Mouse (Mus musculus): Measurements from ENCODE around the gene Ube2ql1.

Gene Ube2ql1

DNA sequence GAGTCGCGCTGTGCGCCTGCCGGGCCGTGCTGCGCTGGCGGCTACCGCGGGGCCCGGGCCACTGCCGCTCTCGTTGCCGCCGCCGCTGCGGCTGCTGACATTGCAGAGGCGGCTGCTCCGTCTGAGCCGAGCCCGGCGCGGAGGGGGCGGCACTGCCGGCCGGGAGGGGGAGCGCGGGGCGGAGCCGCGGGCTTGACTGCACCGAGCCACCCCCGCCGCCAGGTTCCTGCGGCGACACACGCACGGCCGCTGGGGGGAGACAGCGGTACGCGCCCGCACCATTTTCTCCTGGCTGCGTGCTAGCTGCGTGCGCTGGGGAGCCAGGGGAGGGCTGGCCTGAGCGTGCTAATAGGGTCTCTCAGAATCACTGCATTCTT is at the start of gene Ube2ql1:
Gene Ube2ql1 (minus strand): TSS at position 131 of the 377 bp plus-strand sequence.
- DNase-seq (ENCODE audit: low spot score in 2 of 2): peak; percentile 52 to 74

DNA sequence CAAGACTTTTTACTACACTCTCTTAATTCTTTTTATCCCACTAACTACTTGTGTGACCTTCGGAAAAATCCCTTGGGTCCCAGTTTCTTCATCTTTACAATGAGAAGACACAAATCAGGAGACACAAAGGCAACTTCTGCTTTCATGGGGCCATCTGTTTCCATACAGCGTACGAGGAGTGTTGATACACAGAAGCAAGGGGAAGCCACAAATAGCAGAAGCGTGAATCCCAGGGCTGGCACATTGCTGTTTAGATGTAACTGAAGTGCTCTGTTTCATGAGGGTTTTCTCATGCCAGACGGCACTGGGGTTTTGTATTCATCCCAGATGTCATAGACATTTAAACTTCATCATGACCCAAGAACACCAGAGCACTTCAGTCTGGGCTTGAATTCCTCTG is 49.0 kb upstream of the Ube2ql1 start:
- no peak for DNase-seq (ENCODE audit: low spot score in 2 of 2)

DNA sequence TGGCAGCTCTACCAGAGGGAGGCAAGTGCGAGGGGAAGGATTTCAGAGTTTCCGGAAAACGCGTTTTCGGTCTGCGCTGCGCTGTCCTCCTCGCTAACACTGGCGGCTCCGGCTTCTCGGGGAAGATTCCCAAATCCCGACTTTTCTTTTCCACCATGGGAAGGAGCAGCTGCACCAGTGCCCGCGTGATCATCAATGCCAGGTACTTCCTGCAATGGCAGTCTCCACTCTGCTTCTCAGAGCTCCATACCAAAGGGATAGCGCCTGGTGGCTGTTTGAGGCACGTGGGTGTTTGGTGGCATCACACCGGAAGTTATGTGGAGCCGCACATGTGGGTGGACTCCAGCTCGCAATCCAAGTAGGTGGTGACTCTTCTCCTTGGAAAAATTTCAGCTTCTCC is 38.5 kb upstream of the Ube2ql1 start:
- no peak for DNase-seq (ENCODE audit: low spot score in 2 of 2)

DNA sequence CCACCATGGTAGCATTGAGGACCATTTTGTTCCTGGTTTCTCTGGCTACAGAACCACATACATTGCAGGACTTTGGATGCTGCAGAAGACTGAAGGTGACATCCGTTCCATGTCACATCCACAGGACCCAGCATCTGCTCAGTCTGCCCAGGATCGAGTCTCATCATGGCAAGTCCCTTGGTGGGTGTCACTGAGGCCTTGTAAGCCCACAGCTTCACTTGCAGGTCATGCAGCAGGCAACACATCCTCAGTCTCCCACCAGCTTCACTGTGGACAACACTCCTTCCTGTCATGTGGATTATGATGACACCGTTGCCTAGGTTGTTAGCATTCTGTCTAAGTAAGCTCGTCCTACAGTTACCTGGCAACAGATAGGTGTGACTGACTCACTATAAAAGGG is 32.7 kb upstream of the Ube2ql1 start:
- no peak for DNase-seq (ENCODE audit: low spot score in 2 of 2)

DNA sequence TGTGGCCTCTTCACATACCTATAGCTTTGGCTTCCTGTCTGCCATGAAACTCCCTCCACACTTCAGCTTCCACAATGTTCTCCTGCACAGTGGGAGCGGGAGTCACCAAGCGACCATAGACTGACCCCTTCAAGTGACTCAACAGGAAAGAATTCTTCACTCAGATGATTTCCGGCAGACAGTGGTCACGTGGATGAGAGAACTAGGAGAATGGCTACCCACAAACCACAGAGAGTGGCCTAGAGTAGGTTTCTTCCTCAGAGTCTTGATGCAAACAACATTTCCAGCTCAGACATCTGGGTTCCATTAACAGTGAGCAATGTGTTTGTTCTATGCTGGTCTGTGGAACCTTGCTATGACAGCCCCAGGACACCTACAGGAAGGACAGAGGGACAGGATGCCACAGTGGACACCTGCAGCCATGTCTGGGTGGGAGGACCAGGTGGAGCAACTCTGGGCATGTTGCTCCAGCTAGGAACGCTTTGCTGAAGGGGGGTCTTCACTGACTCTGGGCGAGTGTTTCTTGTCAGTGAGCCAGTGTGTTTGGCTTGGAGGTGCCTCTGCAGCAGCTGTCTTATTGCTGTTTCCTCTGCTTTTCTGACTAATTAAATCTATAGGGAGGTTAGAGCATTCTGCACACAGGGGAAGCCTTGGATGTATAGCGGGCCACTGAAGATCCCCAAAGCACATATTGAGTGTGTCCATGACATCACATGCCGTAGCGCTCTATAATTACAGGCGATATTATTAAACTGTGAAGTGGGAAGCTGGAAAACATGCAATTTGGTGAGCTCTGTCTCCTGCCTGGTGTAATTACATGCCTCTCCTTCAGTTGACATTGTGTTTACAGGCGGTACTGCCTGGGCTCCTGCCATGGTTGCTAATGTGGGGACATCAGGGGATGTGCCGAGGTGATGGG is 31.1 kb upstream of the Ube2ql1 start:
- DNase-seq (ENCODE audit: low spot score in 2 of 2): no peak

DNA sequence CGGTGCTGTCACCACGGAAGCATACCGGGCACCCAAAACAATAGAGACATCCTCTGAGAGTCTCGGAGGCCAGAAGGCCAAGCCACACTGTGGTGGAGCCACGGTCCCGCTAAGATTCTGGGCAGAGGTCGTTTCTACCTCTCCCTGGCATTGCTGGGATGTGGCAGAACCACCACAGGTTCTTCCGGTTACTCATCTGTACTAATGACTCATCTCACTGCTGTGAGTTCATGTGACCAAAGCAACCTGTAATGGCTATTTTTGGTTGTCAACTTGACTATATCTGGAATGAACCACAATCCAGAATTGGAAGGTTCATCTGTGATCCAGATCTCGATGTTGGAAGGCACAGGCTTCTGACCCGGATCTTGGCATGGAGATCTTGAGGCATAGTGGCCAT is 28.5 kb upstream of the Ube2ql1 start:
- no peak for DNase-seq (ENCODE audit: low spot score in 2 of 2)

DNA sequence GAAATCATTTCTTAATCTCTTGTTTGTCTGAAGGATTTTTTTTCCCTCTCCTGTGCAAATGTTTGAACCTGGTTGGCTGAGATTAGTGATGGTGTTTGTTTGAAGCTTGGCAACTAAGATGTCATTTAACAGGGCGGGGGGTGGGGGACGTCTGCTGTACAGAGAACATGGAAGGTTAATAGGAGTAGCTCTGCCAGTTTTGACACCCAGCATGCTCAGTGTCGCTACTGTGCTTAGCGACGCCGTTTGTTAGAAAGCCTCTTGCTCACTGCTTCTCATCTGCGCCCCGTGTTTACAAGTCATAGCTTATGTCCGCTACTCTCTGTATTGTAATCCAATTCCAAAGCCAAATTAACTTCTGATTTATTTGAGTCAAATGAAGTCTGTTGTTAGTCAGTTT is 25.0 kb upstream of the Ube2ql1 start:
- DNase-seq (ENCODE audit: low spot score in 2 of 2): no peak

DNA sequence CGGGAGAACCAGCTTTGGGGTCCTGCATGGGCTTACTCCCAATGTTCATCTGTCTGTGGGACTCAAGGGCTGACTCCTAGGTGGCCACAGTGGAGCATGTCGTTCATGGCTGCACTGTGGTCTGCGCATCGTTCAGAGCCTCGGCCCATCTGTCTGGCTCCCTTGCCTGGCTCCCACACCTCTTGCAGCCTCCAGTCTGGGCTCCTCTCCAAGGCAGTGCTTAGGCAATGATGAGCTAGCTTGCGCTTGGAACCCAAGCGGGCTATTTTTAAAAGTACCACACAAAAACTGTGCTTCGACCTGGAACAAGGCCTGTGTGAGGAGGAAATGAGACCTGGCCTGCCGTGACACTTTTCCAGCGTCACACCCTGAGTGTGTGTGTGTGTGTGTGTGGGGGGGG is 21.7 kb upstream of the Ube2ql1 start:
- no peak for DNase-seq (ENCODE audit: low spot score in 2 of 2)

DNA sequence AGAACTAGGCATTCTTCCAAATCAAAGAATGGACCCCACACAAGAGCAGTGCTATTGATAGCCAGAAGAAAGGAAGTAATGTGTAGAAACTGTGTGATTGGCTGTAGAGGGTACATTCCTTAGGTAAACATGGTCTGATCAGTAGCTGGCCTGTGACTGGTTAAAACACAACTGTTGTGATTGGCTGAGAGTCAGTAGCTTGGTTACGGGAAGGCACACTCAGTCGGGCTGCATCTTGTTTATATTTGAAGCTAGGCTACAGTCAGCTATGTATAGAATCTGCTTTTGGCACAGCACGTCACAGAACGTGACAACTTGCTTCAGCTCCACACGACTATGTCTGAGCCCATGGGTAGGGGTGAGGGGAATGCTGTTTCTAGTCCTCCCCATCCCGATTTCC is 19.3 kb upstream of the Ube2ql1 start:
- DNase-seq (ENCODE audit: low spot score in 2 of 2): no peak

DNA sequence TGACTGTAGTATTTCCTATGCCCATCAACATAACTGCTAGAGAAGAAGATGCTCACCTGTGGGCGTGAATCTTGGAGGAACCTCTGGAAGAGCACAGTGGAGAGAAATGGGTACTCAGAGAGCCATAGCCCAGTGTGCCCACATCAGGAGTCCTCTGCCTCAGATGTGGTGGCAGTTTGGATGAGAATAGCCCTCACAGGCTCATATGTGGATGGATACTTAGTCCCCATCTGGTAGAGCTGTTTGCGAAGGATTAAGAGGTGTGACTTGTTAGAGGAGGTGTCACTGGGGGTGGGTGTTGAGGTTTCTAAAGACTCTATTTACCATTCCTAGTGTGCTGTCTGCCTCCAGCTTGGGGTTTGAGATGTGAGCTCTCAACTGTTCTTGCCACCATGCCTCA is 13.2 kb upstream of the Ube2ql1 start:
- DNase-seq (ENCODE audit: low spot score in 2 of 2): no peak

DNA sequence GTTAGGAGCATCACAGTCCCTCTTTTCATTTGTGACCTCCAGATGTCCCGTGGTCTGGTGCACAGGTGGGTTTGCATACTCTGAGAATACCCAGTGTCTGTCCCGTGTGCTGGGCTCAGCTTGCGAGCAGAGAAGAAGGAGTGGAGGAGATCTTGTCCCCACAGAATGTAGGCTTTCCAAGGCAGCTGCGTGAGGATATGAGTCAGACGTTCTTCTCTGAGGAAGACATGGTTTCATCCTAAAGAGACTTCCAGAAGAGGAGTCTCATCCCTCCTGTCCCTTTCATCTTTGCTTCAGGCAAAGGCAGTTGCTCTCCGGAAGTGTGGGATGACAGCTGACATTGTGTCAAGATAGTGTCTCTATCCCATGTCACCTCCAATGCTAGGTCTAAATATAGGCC is 11.8 kb upstream of the Ube2ql1 start:
- DNase-seq (ENCODE audit: low spot score in 2 of 2): no peak

DNA sequence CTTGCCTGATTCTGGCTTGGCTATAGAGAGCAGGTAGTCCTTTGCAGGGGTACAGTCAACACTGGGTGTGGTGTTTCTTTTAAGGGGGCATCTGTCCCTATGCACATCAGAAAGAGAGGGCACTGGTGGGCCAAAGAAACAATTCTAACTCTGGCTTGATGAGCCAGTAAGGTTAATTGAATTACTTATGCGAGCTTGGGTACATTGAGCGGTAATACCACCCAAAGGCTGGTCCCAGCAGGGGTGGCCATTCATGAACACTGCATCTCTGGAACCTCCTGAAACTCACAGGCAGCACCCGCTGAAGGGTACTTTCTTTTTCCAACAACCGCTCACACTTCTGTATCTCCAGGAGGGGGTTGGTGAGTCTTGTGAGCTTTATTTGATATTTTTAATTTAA is 9.1 kb upstream of the Ube2ql1 start:
- no peak for DNase-seq (ENCODE audit: low spot score in 2 of 2)

DNA sequence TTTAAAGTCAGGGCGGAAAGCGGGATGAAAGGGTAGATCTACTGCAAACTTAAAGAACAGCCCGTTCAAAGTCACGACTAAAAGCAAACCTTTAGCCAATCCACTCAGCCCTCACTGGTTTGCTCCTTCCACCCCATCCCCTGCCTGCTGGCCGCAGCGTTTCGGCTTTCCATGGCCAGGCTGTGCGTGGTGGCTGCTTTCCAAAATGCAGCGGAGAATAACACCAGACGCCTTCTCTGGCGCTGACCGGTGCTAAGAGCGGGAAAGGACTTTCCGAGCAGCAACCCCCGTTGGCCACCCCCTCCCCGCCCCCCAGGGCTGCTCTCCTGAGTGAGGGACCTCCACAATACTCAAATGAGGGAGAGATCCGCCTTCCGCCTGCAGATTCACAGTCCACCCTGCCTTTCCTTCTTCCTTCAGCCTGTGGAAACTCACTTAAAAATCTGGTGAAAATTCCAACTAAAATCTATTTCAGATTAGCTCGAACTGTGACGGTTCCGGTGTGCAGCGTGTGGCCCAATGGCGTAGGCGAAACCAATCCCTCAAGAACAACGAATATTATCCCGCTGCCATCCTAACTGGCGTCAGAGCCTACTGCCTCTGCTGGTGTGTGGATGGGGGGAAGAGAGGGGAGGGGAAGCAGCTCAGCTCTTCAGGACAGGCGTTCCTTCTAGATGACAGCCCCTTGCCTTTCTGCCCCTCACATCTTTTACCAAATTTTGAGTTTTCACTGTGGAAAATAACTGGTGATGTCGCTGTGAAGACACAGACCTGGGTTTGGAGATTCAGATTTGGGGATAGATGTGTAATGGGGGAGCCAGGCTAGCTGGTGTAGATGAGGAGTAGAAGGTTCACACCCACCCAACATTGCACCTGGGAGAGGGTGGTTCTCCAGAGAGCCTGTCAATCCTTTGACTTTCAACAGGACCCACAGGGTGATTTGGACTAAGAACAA is 919 bp upstream of the Ube2ql1 start:
- DNase-seq (ENCODE audit: low spot score in 2 of 2): no peak

DNA sequence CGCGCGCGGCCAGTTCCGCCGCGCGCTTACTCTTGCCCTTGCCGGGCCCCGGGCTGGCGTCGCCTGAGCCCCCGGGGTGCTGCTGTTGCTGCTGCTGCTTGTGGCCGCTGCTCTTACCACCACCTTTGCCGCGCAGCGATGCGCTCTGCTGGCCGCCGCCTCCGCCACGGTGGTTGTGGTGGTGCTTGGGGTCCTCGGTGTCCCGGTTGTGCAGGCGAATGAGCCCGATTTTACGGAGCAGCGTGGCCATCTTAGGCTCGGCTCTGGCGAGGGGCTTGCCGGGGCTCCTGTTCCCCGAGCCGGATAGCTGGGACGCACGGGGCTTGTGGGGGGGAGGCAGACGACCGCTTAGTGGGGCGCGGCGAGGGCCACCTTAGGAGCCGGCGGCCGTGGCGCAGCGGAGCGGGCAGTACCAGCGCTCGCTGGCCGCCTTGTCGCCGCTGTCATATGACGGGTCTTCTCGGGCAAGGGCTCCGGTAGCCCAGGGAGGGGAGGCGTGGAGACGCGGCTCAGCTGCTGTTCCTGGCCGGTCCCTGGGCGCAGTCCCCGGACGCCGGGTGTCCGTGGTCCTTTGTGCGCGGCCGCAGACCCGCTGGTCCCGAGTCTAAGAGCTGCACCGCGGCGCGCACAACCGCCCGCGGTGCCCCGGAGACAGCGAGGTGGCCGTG is 464 bp downstream of the Ube2ql1 start:
- peak in 1 of 2 experiments; percentile 62 for DNase-seq (ENCODE audit: low spot score in 2 of 2)

DNA sequence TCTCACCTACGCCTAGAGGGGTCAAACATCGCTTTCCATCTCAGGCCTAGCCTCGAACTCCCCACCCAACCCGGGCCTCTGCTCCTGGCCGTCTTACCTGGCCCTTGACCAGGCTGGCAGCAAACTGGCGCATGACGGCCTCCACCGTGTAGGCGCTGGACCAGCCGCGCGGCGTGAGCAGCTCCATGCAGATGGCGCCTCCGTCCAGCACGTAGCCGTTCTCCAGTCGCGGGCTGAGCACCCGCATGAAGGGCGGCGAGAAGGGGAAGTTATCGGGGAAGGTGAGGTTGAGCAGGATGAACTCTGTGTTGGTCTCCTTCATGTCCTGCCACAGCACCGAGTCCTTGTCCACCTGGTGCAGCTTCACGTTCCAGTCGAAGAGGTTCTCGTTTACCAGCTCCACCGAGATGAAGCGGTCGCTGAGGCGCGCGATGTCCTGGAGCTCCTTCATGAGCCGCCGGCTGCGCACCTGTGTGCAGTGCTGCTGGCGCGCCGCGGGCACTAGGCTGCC is 1.2 kb downstream of the Ube2ql1 start:
- no peak for DNase-seq (ENCODE audit: low spot score in 2 of 2)

DNA sequence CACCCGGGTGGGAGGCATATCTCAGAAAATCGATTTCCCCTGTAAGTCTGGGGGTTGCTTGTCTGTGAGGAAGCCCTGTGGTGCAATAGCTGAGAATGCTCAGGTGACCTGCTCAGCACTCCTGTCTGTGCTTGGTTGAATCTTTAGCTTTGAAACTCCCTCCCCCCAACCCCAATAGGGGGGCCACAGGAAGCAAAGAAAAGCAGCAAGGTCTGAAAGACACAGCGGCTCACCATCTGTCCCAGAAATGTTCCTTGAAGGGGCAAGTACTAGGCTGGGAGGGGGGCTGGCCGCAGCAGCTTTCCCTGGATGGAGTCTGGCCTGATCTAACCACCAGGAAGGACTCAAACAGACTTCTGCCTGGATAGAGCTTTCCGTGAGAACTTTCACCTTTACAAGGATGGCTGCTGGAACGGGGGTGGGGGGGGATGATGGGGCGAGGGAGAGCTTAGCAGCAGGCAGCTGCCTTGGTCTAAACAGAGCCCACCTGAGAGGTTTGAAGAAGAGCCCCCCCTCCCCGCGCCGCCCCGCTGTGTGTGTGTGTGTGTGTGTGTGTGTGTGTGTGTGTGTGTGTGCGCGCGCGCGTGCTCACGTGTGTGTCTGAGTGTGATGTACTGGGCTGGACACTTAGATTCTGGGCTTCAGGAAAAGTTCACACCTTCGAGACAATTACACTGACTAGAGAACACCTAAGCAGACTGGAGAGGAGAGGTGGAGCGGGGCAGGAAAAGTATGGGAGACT is 2.1 kb downstream of the Ube2ql1 start:
- DNase-seq (ENCODE audit: low spot score in 2 of 2): no peak

DNA sequence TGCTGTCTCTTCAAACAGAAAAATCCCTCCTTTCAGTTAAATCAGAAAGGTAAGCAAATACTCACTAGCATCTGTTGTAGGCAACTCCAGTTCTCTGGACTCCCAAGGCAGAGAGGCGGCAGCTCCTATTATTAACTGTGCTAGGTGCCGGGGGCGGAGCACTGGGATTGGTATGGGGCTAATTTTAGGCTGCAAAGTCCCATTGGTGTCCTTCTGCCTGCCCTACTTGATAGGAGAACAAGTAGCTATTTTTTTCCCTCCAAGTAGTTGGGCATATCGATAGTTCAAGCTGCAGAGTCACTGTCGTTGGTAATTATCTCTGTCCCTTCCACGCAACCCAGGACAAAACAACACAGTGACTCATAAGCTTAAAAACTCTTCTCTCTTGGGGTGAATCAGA is 7.1 kb downstream of the Ube2ql1 start:
- DNase-seq (ENCODE audit: low spot score in 2 of 2): no peak

DNA sequence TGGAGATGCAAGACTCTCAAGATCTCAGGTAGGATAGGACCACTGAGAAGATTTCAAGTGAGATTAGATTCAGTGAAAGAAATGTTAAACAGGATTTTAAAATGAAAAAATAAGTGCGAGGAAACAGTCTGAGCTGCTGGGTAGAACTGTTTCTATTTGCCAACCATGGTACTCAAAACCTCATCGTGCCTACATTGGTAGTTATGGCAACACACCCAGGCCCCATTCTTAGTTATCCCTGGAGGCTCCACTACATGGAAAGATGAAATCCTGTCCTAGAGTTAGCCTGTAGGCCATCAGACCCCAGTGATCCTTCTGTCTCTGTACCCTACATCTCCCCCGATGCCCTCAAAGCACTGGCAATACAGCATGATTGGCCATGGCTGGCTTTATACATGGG is 14.3 kb downstream of the Ube2ql1 start:
- DNase-seq (ENCODE audit: low spot score in 2 of 2): no peak

DNA sequence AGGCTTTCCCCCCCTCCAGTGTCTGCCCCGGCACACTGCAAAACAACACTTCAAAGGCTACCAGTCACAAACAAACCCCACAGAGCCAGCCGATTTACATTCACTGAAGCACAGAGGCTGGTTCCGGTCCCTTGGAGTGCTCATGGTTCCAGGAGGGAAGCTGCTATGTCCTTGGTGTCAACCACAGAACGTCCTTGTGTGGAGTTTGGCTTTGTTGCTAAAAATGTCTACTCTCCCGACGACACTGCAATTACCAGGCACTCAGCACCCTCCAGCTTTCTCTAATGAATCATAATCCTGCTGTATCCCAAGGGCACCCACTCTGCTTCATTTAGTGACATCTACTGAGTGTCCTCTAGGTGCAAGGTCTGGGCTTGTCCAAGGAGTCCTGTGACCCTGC is 18.5 kb downstream of the Ube2ql1 start:
- DNase-seq (ENCODE audit: low spot score in 2 of 2): no peak

DNA sequence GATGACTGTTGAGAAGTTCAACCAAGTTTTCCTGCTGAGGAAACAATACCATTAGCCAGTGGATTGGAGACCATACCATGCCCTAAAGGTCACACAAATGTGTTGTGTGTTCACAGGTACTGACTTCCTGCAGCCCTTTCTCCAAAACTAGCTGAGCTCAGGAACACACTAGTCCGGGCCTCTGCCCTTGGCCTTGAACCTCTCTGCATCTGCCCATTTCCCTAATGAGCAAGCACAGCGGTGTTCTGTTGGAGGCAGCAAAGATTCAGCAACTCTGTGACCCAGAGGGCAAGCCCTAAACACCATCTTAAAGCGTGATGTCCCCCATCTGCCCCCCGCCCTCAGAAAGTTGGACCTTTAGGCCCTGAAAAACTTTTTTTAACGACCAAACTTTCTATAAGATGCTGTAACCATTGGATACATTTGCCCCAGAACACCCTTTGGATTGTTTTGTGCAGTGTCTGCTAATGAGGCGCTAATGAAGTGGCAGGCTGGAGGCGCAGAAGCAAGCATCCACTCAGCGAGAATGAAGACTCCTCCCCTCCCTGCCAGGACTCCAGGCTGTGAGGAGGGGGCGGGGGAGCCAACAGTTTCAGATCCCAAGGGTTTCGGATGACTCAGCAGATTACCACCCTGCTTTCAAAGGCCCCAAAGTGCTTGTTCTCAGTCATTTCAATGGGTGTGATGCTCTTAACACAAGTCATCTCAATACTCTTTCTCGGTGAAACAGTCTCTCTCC is 21.7 kb downstream of the Ube2ql1 start:
- DNase-seq (ENCODE audit: low spot score in 2 of 2): no peak

DNA sequence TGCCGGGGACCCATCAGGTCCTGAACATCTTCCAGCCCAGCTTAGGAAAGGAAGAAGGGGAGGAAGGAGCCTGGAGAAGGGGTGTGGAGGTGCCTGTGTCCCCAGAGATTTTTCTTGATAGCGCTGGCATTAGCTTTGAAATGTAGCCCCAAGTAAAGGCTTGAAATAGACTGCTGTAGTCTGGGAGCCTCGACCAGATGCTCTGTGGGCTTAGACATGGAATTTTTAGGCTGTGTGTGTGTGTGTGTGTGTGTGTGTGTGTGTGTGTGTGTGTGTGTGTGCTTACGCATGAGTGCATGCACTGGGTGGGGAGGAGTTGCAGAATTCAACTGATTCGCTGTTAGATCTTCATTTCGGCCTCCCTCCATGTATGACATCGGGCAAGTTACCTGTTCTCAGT is 31.5 kb downstream of the Ube2ql1 start:
- DNase-seq (ENCODE audit: low spot score in 2 of 2): no peak

Measured in spleen, postnatal 4 days (tissue).